Mouse (Mus musculus): ENCODE measurements around the gene Hoxd8. TPM values are rescaled to one million over a fixed set of nuclear protein-coding genes. Genes with fewer than 3 reads are reported as not detected.

The Hoxd8 gene
- polyA plus RNA-seq, 1 experiment from 2014 or later = 0.82 TPM

DNA sequence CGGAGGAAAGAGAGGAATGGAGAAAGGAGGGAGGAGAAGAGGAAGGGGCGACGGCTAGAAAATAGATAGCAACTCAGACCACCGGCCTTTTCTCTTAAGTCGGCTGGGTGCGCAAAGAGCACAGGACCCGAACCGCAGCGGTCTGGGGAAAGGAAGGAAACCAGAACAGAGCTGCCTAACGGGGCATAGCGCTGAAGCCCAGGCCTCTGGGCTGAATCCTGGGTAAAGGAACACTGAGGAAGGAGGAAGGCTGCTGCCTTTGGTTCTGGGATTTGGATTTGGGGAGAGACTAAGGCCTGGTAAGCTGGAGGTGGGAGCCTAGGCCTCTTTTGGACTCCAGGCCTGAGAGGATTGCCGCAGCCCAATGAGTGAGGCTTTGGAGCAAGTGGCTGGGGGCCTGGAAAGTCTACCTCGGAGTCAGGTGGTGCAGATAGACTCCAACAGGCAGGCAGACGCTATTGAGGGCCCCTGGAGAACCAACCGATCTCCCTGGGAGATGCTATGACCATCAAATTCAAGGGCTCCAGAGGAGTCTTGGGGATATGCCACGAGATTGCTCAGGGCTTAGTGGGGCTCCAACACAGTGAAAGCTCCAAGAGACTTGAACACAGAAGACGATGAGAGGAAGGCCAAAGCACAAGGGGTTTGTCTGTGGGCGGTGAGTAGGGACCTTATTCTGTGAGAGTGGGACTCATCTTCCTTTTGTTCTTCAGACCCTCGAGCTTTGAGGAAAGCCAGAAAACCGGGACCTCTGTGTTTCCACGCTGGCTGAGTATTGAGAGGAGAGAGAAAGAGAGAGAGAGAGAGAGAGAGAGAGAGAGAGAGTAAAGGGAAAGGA is 23.6 kb upstream of the Hoxd8 start:
- Histone ChIP-seq H3K27me3 (replicated peaks; ENCODE audit: control insufficient read depth, insufficient read depth, low read length) (peaks cover 100% of the 10 kb centered on the region), H3K36me3 (ENCODE audit: control insufficient read depth, insufficient read depth, low read length) (no peaks in the 10 kb centered on the region), H3K9me3 (ENCODE audit: control insufficient read depth, low read length) (no peaks in the 10 kb centered on the region), H3K4me2 (no peak overlapping the region), H3K27ac (ENCODE audit: low read depth, low read length) (no peak overlapping the region), H3K9ac (ENCODE audit: low read depth, low read length) (no peak overlapping the region), H3K4me3 (ENCODE audit: low read depth, low read length) (no peak overlapping the region), H3K4me1 (replicated peaks; ENCODE audit: control insufficient read depth, insufficient read depth, low read length) (peaks cover 7% of the 10 kb centered on the region; the same call in 1 of the 2 replicates)
- WGBS = 1% methylated on average over 21 of the region's 21 CpGs
- DNase-seq (ENCODE audit: low spot score) (no peak), ATAC-seq (replicated peaks; ENCODE audit: low FRiP score) (no peak)

DNA sequence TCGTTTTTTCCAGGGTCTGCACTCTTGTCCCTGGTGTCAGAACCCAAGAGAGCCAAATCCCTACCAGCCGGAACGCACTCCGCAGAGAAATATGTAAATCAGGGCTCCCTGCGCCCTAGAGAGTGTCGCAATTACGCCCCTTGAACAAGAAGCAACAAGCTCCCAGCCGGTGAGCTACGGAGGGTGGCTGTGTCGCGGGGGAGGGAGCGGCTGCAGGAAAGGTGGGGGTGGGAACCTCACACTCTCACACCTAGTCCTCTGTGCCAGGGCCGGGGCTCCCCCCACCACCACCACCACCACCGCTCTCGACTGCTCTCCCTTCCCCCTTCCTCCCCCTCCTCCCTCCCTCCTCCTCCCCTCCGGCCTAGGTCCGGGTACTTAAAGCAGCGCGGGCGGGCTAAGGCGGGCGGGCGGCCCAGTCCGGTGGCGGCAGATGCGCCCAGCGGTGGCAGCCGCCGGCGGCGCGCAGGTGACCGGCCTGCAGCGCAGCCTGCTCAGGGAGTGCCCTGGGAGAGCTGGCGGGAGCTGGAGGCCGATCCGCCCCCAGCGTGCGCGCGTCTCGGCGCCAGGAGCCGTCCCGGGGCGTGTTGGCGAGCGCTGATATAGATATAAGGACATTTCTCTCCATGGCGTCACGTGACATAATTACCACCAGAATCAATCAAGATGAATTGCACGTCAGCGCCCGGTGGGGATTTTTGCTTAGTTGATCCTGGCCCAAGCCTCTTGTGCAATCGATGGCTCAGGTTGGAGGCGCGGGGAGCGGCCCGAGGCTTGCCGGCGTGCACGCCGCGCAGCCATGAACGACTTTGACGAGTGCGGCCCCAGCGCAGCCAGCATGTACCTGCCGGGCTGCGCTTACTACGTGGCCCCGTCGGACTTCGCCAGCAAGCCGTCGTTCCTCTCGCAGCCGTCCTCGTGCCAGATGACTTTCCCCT is 22.6 kb upstream of the Hoxd8 start:
- no peaks in the 10 kb centered on the region for H3K36me3 ChIP-seq (ENCODE audit: control insufficient read depth, insufficient read depth, low read length)
- peaks cover 7% of the 10 kb centered on the region; the same call in 1 of the 2 replicates for H3K4me1 ChIP-seq (replicated peaks; ENCODE audit: control insufficient read depth, insufficient read depth, low read length)
- ATAC-seq (replicated peaks; ENCODE audit: low FRiP score) (no peak; the same call in 1 of the 2 replicates), DNase-seq (ENCODE audit: low spot score) (no peak)
- H3K27ac ChIP-seq (ENCODE audit: low read depth, low read length) = no peak overlapping the region
- H3K9me3 ChIP-seq (ENCODE audit: control insufficient read depth, low read length) = no peaks in the 10 kb centered on the region
- H3K27me3 ChIP-seq (replicated peaks; ENCODE audit: control insufficient read depth, insufficient read depth, low read length) = peaks cover 99% of the 10 kb centered on the region
- H3K9ac ChIP-seq (ENCODE audit: low read depth, low read length) = no peak overlapping the region
- H3K4me2 ChIP-seq = peak overlapping the region; percentile 31
- H3K4me3 ChIP-seq (ENCODE audit: low read depth, low read length) = peak overlapping the region; percentile 14; the same call in 1 of the 2 replicates
- 2% methylated on average over 76 of the region's 78 CpGs for WGBS

DNA sequence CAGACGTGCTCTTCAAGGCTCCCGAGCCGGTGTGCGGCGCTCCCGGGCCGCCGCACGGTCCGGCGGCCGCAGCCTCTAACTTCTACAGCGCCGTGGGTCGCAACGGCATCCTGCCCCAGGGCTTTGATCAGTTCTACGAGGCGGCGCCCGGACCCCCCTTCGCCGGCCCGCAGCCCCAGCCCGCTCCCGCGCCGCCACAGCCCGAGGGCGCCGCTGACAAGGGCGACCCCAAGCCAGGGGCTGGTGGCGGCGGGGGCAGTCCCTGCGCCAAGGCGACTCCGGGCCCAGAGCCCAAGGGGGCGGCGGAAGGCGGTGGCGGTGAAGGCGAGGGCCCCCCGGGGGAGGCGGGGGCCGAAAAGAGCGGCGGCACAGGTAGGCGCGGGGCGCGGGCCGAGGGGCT is 21.6 kb upstream of the Hoxd8 start:
- peaks cover 7% of the 10 kb centered on the region; the same call in 1 of the 2 replicates for H3K4me1 ChIP-seq (replicated peaks; ENCODE audit: control insufficient read depth, insufficient read depth, low read length)

DNA sequence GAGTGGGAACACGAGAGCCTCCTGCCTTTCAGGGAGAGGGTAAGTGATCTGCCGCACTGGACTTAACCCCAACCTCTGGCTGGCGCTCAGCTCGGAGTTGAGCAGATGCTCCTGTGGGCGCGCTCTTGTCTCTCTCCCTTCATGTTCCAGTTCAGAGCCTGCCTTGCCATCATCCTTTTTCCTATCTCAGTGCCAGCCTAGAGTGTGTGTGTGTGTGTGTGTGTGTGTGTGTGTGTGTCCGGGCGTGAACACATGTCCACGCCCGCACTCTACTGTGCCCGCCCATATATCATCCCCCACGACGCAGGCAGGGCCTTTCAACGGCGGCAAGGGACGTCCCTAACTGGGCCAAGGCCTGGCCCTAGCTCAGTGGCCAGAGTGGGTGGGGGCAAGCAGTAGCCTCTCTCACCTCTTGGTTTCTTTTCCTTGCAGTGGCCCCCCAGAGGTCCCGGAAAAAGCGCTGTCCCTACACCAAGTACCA is 20.9 kb upstream of the Hoxd8 start:
- ATAC-seq (replicated peaks; ENCODE audit: low FRiP score) (no peak), DNase-seq (ENCODE audit: low spot score) (peak; percentile 39)
- Histone ChIP-seq H3K27ac (ENCODE audit: low read depth, low read length) (no peak overlapping the region), H3K36me3 (ENCODE audit: control insufficient read depth, insufficient read depth, low read length) (no peaks in the 10 kb centered on the region), H3K27me3 (replicated peaks; ENCODE audit: control insufficient read depth, insufficient read depth, low read length) (peaks cover 99% of the 10 kb centered on the region), H3K9ac (ENCODE audit: low read depth, low read length) (no peak overlapping the region), H3K9me3 (ENCODE audit: control insufficient read depth, low read length) (no peaks in the 10 kb centered on the region), H3K4me2 (no peak overlapping the region), H3K4me3 (ENCODE audit: low read depth, low read length) (no peak overlapping the region), H3K4me1 (replicated peaks; ENCODE audit: control insufficient read depth, insufficient read depth, low read length) (peaks cover 7% of the 10 kb centered on the region; the same call in 1 of the 2 replicates)
- WGBS = under 1% methylated on average over 18 of the region's 18 CpGs

More for the DNA sequence above, 21.6 kb upstream of the Hoxd8 start:
- H3K27me3 ChIP-seq (replicated peaks; ENCODE audit: control insufficient read depth, insufficient read depth, low read length) = peaks cover 99% of the 10 kb centered on the region
- no peak overlapping the region for H3K27ac ChIP-seq (ENCODE audit: low read depth, low read length)
- DNase-seq (ENCODE audit: low spot score) (peak; percentile 31), ATAC-seq (replicated peaks; ENCODE audit: low FRiP score) (no peak)
- H3K4me2 ChIP-seq = peak overlapping the region; percentile 25; the same call in 1 of the 2 replicates
- peak overlapping the region; percentile 14; the same call in 1 of the 2 replicates for H3K4me3 ChIP-seq (ENCODE audit: low read depth, low read length)
- H3K9ac ChIP-seq (ENCODE audit: low read depth, low read length) = no peak overlapping the region
- 2% methylated on average over 33 of the region's 51 CpGs for WGBS
- no peaks in the 10 kb centered on the region for H3K9me3 ChIP-seq (ENCODE audit: control insufficient read depth, low read length)
- H3K36me3 ChIP-seq (ENCODE audit: control insufficient read depth, insufficient read depth, low read length) = no peaks in the 10 kb centered on the region

DNA sequence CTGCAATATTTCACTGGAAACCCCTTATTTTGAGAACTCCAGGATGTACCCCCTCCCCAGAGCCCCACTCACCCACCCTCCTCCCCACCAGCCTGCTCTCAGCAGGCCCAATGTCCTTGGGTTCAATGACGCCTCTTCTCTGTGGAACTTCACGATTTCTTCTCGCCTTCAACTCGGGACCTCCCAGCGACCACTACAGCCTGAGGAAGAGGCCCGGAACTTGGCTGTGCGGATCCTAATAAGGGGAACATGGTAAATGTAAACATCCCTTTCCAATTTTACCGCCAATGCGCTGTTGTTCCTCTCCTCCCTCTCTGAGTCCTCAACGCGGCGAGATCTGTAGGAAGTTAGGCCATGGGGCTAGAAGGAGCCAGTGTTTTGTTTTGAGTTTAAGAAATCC is 20.3 kb upstream of the Hoxd8 start:
- H3K9ac ChIP-seq (ENCODE audit: low read depth, low read length) = no peak overlapping the region
- H3K9me3 ChIP-seq (ENCODE audit: control insufficient read depth, low read length) = no peaks in the 10 kb centered on the region
- no peak overlapping the region for H3K4me2 ChIP-seq
- no peak overlapping the region for H3K27ac ChIP-seq (ENCODE audit: low read depth, low read length)
- DNase-seq (ENCODE audit: low spot score) = peak; percentile 32
- H3K4me3 ChIP-seq (ENCODE audit: low read depth, low read length) = no peak overlapping the region
- H3K27me3 ChIP-seq (replicated peaks; ENCODE audit: control insufficient read depth, insufficient read depth, low read length) = peaks cover 99% of the 10 kb centered on the region
- 2% methylated on average over 12 of the region's 12 CpGs for WGBS
- peaks cover 7% of the 10 kb centered on the region; the same call in 1 of the 2 replicates for H3K4me1 ChIP-seq (replicated peaks; ENCODE audit: control insufficient read depth, insufficient read depth, low read length)
- no peak for ATAC-seq (replicated peaks; ENCODE audit: low FRiP score)
- no peaks in the 10 kb centered on the region for H3K36me3 ChIP-seq (ENCODE audit: control insufficient read depth, insufficient read depth, low read length)

DNA sequence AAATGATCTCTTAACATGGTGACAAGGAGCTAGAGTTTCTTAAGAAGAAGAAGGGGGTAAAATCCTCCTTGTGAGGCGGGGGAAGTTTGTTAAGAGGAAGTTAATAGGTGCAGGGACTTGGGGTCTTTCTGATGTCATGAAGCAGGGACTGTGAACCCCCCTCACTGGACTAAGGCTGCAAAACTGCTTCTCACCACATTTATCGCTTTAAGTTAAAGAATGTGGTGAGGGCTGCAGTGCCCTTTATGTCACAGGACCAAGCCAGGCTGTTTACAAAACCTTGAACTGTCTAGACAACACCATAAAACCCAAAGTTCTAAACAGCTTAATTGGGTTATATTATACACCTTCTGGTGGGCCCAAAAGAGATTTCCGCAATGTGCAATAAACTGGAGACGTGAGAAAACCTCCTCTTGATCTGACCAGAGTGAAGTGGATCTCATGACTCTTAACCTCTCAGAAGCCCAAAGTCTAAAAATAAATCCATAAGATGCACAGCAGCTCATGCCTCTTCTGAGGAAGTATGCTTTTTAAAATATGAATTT is 19.3 kb upstream of the Hoxd8 start:
- no peaks in the 10 kb centered on the region for H3K36me3 ChIP-seq (ENCODE audit: control insufficient read depth, insufficient read depth, low read length)
- WGBS = 18% methylated on average over 4 of the region's 4 CpGs
- ATAC-seq (replicated peaks; ENCODE audit: low FRiP score) (no peak), DNase-seq (ENCODE audit: low spot score) (no peak)
- H3K27me3 ChIP-seq (replicated peaks; ENCODE audit: control insufficient read depth, insufficient read depth, low read length) = peaks cover 99% of the 10 kb centered on the region
- no peak overlapping the region for H3K4me2 ChIP-seq
- H3K27ac ChIP-seq (ENCODE audit: low read depth, low read length) = no peak overlapping the region
- no peak overlapping the region for H3K4me3 ChIP-seq (ENCODE audit: low read depth, low read length)
- no peak overlapping the region for H3K9ac ChIP-seq (ENCODE audit: low read depth, low read length)
- H3K9me3 ChIP-seq (ENCODE audit: control insufficient read depth, low read length) = no peaks in the 10 kb centered on the region
- peaks cover 7% of the 10 kb centered on the region; the same call in 1 of the 2 replicates for H3K4me1 ChIP-seq (replicated peaks; ENCODE audit: control insufficient read depth, insufficient read depth, low read length)

DNA sequence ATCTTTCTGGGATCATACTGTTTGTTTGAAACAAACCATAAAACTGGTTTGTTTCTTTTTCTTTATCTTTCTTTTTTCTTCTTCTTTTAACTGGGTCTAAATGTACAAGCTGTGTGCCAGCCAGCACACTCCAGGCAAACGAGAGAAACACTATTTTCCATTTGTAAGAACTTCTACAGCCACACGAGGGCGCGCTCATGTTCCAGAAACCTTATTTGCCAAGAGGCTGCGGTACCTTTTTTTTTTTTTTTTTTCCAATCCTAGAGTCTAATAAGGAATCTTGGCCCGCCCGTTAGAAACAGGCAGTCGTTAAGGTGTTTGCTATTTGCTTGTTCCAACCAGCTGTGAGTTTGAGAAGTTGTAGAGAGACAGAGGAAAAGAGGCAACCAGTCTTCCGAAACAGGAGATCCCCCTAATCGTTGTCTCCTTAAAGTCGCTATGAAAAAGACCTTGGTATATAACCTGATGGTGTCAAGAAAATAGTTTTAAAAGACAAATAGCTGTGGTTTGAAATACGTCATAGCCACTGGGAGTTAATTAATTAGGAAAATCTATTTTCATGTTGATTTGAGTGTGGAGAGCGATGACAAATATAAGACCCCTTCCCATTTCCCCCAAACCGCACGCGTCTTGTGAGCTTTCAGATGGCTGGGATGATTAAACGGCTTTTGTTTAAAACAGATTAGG is 18.0 kb upstream of the Hoxd8 start:
- peak; percentile 61 for DNase-seq (ENCODE audit: low spot score)
- H3K9ac ChIP-seq (ENCODE audit: low read depth, low read length) = no peak overlapping the region
- 6% methylated on average over 17 of the region's 17 CpGs for WGBS

More for the DNA sequence above, 18.0 kb upstream of the Hoxd8 start:
- Histone ChIP-seq H3K36me3 (ENCODE audit: control insufficient read depth, insufficient read depth, low read length) (no peaks in the 10 kb centered on the region), H3K4me1 (replicated peaks; ENCODE audit: control insufficient read depth, insufficient read depth, low read length) (peaks cover 7% of the 10 kb centered on the region; the same call in 1 of the 2 replicates), H3K9me3 (ENCODE audit: control insufficient read depth, low read length) (no peaks in the 10 kb centered on the region), H3K4me2 (no peak overlapping the region), H3K27ac (ENCODE audit: low read depth, low read length) (no peak overlapping the region), H3K27me3 (replicated peaks; ENCODE audit: control insufficient read depth, insufficient read depth, low read length) (peaks cover 97% of the 10 kb centered on the region), H3K4me3 (ENCODE audit: low read depth, low read length) (no peak overlapping the region)
- no peak for ATAC-seq (replicated peaks; ENCODE audit: low FRiP score)

Data from liver, embryonic 11.5 days (tissue).